Mouse (Mus musculus): ENCODE measurements around the gene Slc7a7. TPM values are rescaled to one million over a fixed set of nuclear protein-coding genes. Genes with fewer than 3 reads are reported as not detected.

The Slc7a7 gene
- total RNA-seq (2023), result 1.2 TPM

GRCm38 (mm10) chr14:54417623-54418081 is at the start of gene Slc7a7:
Gene Slc7a7 (minus strand): TSS chr14:54417780.

GRCm38 (mm10) chr14:54463959-54464292 is 46.3 kb upstream of the Slc7a7 start, which contains the start of gene Lrp10:
Gene Lrp10 (plus strand): TSS chr14:54464137.

GRCm38 (mm10) chr14:54431334-54432077 is 13.9 kb upstream of the Slc7a7 start, which contains the start of gene Mmp14:
Gene Mmp14 (plus strand): TSS chr14:54431612.

GRCm38 (mm10) chr14:54426689-54427398 is 9.3 kb upstream of the Slc7a7 start, which contains the start of gene Mrpl52:
Gene Mrpl52 (plus strand): TSS chr14:54426909.

GRCm38 (mm10) chr14:54360577-54361340 is 56.8 kb downstream of the Slc7a7 start, which contains the start of gene Oxa1l:
Gene Oxa1l (plus strand): TSS chr14:54360834.

Other genes starting within 250 kb of the Slc7a7 start
- 148 TPM for gene Dad1, start 163.7 kb downstream of the Slc7a7 start, total RNA-seq (2023)
- gene Abhd4, start 163.6 kb downstream of the Slc7a7 start, total RNA-seq (2023), result 7.9 TPM
- gene Olfr49, start 132.8 kb downstream of the Slc7a7 start, total RNA-seq (2023), result not detected
- 79.1 TPM for gene Oxa1l, start 56.9 kb downstream of the Slc7a7 start, total RNA-seq (2023)
- gene Mrpl52, start 9.1 kb upstream of the Slc7a7 start, total RNA-seq (2023), result 71.9 TPM
- 2.3 TPM for gene Mmp14, start 13.8 kb upstream of the Slc7a7 start, total RNA-seq (2023)
- 157 TPM for gene Lrp10, start 46.4 kb upstream of the Slc7a7 start, total RNA-seq (2023)
- gene Rem2, start 58.3 kb upstream of the Slc7a7 start, total RNA-seq (2023), result not detected
- gene Prmt5, start 99.7 kb upstream of the Slc7a7 start, total RNA-seq (2023), result 33.7 TPM
- 14.4 TPM for gene Haus4, start 136.8 kb upstream of the Slc7a7 start, total RNA-seq (2023)
- 0.27 TPM for gene Ajuba, start 159.8 kb upstream of the Slc7a7 start, total RNA-seq (2023)
- 9.3 TPM for gene 4931414P19Rik, start 188.2 kb upstream of the Slc7a7 start, total RNA-seq (2023)
- 53.8 TPM for gene Psmb5, start 200.2 kb upstream of the Slc7a7 start, total RNA-seq (2023)
- not detected for gene Psmb11, start 203.7 kb upstream of the Slc7a7 start, total RNA-seq (2023)
- gene Gm17606, start 223.2 kb upstream of the Slc7a7 start, total RNA-seq (2023), result not detected
- 12.8 TPM for gene Cdh24, start 223.6 kb upstream of the Slc7a7 start, total RNA-seq (2023)